Mouse (Mus musculus): ENCODE results near the gene Bcan.

GRCm38 (mm10) chr3:87958476-87958875, 41.6 kb downstream of the Bcan start:
- TF ChIP-seq ZNF384 (IDR thresholded peaks at IDR 0.05; ENCODE audit: low read depth, low read length): no peak
- no peak for TF ChIP-seq MAFK (IDR thresholded peaks at IDR 0.05; ENCODE audit: insufficient read depth, low read depth, low read length)

Measured in ES-E14 (cell line).